Comparison of ENCODE assay signal across 8 mouse cellular contexts in genomic region chr14:20928308-20928685, GRCm38 (mm10). TPM values are rescaled to one million over a fixed set of nuclear protein-coding genes. Genes with fewer than 3 reads are reported as not detected.
A peak's percentile ranks its signal among the peaks of the same experiment; 100 is the strongest.
DNase-seq lines count a peak whose midpoint lies in the region; ATAC-seq and TF ChIP-seq lines count a peak whose summit lies in the region.

No protein-coding gene starts in this region.

- ATAC-seq in kidney, postnatal 0 days (replicated peaks; ENCODE audit: low FRiP score, low read depth), result no peak
- ATAC-seq in heart, postnatal 0 days (ENCODE audit: insufficient read depth, low read depth), result no peak
- no peak for ATAC-seq in frontal cortex, adult (ENCODE audit: low TSS enrichment)

- no peak for TF ChIP-seq CTCF in kidney, postnatal 0 days (IDR thresholded peaks at IDR 0.05; ENCODE audit: low read depth)
- TF ChIP-seq CTCF in heart, postnatal 0 days (IDR thresholded peaks at IDR 0.05; ENCODE audit: low read depth), result no peak

- H3K9ac ChIP-seq in kidney, postnatal 0 days (ENCODE audit: low read depth, low read length), result peak overlapping the region; percentile 39; the same call in 1 of the 2 replicates
- no peak overlapping the region for H3K9ac ChIP-seq in heart, postnatal 0 days (replicated peaks; ENCODE audit: low read depth, low read length)

- no peaks in the 10 kb centered on the region for H3K27me3 ChIP-seq in kidney, postnatal 0 days (ENCODE audit: insufficient read depth, low read length)
- H3K27me3 ChIP-seq in heart, postnatal 0 days (ENCODE audit: control insufficient read depth, insufficient read depth, low read length), result no peaks in the 10 kb centered on the region

- peak overlapping the region; percentile 89 for H3K4me2 ChIP-seq in kidney, postnatal 0 days (ENCODE audit: low read length)
- H3K4me2 ChIP-seq in heart, postnatal 0 days (ENCODE audit: low read depth, low read length), result peak overlapping the region; percentile 85

- no peaks in the 10 kb centered on the region for H3K36me3 ChIP-seq in kidney, postnatal 0 days (ENCODE audit: insufficient read depth, low read length)
- no peaks in the 10 kb centered on the region for H3K36me3 ChIP-seq in heart, postnatal 0 days (replicated peaks; ENCODE audit: control insufficient read depth, insufficient read depth, low read length)

- H3K27ac ChIP-seq in kidney, postnatal 0 days, result 0 out of 2 replicates have a peak overlapping the region, but pooled peaks have one; percentile 38
- H3K27ac ChIP-seq in heart, postnatal 0 days (ENCODE audit: low read depth), result peak overlapping the region; percentile 22; the same call in 1 of the 2 replicates

- no peaks in the 10 kb centered on the region for H3K9me3 ChIP-seq in kidney, postnatal 0 days (replicated peaks; ENCODE audit: low read length)
- H3K9me3 ChIP-seq in heart, postnatal 0 days (replicated peaks; ENCODE audit: control insufficient read depth, low read length), result no peaks in the 10 kb centered on the region

- WGBS in kidney, postnatal 0 days, result 21% methylated on average over 4 of the region's 4 CpGs
- 28% methylated on average over 4 of the region's 4 CpGs for WGBS in heart, postnatal 0 days

- DNase-seq in kidney, postnatal 0 days (ENCODE audit: low spot score), result no peak
- no peak for DNase-seq in kidney, postnatal 14 days
- peak; percentile 3 to 9 for DNase-seq in cerebellum, postnatal 10 days
- no peak for DNase-seq in heart, postnatal 0 days (ENCODE audit: low spot score)
- peak; percentile 2 for DNase-seq in mesoderm, embryonic 11.5 days (ENCODE audit: low read depth, low spot score)
- DNase-seq in urinary bladder, postnatal 25 days (ENCODE audit: low spot score), result no peak
- no peak for DNase-seq in urinary bladder, adult 2 months (ENCODE audit: low spot score)

- TF ChIP-seq EP300 in heart, postnatal 0 days (IDR thresholded peaks at IDR 0.05; ENCODE audit: low read depth), result no peak

- peaks cover 19% of the 10 kb centered on the region for H3K4me1 ChIP-seq in kidney, postnatal 0 days (replicated peaks; ENCODE audit: insufficient read depth, low read length)
- H3K4me1 ChIP-seq in heart, postnatal 0 days (ENCODE audit: control insufficient read depth, insufficient read depth), result peaks cover 18% of the 10 kb centered on the region

- H3K4me3 ChIP-seq in kidney, postnatal 0 days (replicated peaks; ENCODE audit: low read depth, low read length), result peak overlapping the region; percentile 91; the same call in 1 of the 2 replicates
- H3K4me3 ChIP-seq in heart, postnatal 0 days (ENCODE audit: low read depth, low read length), result peak overlapping the region; percentile 100

RNA-seq across cellular contexts. Expression of gene Vcl, which starts 0.9 kb away (rescaled TPM):
- polyA plus RNA-seq in kidney, postnatal 0 days (2015; fragmentation: Nextera tagmentation; extraction: Ambion mirVana), result 39.9 and 42.0 TPM in 2 replicates
- 124 and 140 TPM in 2 replicates for total RNA-seq in heart, postnatal 0 days (2014; rRNA removed; ENCODE audit: low replicate concordance)
- 42.3 and 50.2 TPM in 2 replicates for polyA plus RNA-seq in heart, postnatal 0 days (2015; fragmentation: Nextera tagmentation; extraction: Ambion mirVana)
- polyA plus RNA-seq in urinary bladder, adult 2 months (2012; rRNA removed), result 291 and 300 TPM in 2 replicates

Comparison
In these comparisons a context has a peak if more than half of its experiments do, and no peak if none do; other contexts are left out.
1. DNase-seq: peak in cerebellum, postnatal 10 days (2 of 2) and mesoderm, embryonic 11.5 days (single experiment); none in kidney, postnatal 0 days (single experiment), kidney, postnatal 14 days (single experiment), heart, postnatal 0 days (single experiment), urinary bladder, postnatal 25 days (single experiment) and urinary bladder, adult 2 months (single experiment).